Mouse (Mus musculus): ENCODE measurements at regions not wholly inside any gene's neighbourhood (a gene's known extent, or its start where the extent isn't known, plus 50 kb on each side); places are given as distances from the start of the nearest gene placed in this dataset.

- WGBS, result 71% methylated on average over 7 of the region's 7 CpGs
- no peak for ATAC-seq (ENCODE audit: low read depth)
- Histone ChIP-seq H3K4me3 (ENCODE audit: low read length) (no peak overlapping the region), H3K27ac (ENCODE audit: low read length) (no peak overlapping the region), H3K36me3 (ENCODE audit: control insufficient read depth, insufficient read depth, low read length) (no peaks in the 10 kb centered on the region), H3K4me1 (replicated peaks; ENCODE audit: control insufficient read depth, insufficient read depth, low read length) (no peaks in the 10 kb centered on the region), H3K27me3 (ENCODE audit: control insufficient read depth, insufficient read depth, low read depth, low read length) (no peaks in the 10 kb centered on the region), H3K9ac (ENCODE audit: low read length) (no peak overlapping the region), H3K9me3 (ENCODE audit: control insufficient read depth, low read length) (no peaks in the 10 kb centered on the region), H3K4me2 (ENCODE audit: low read depth, low read length) (no peak overlapping the region)
These were observed 283.6 kb downstream of the Tle4 start for GRCm38 (mm10) chr19:14314301-14314700.

GRCm38 (mm10) chr19:14319677-14320191, 278.1 kb downstream of the Tle4 start:
- H3K36me3 ChIP-seq (ENCODE audit: control insufficient read depth, insufficient read depth, low read length), result no peaks in the 10 kb centered on the region
- WGBS, result 74% methylated on average over 3 of the region's 3 CpGs

GRCm38 (mm10) chr19:14325353-14326052, 272.3 kb downstream of the Tle4 start:
- H3K9ac ChIP-seq (ENCODE audit: low read length), result no peak overlapping the region
- H3K9me3 ChIP-seq (ENCODE audit: control insufficient read depth, low read length), result no peaks in the 10 kb centered on the region
- H3K36me3 ChIP-seq (ENCODE audit: control insufficient read depth, insufficient read depth, low read length), result no peaks in the 10 kb centered on the region
- H3K4me1 ChIP-seq (replicated peaks; ENCODE audit: control insufficient read depth, insufficient read depth, low read length), result no peaks in the 10 kb centered on the region
- no peaks in the 10 kb centered on the region for H3K27me3 ChIP-seq (ENCODE audit: control insufficient read depth, insufficient read depth, low read depth, low read length)
- H3K4me2 ChIP-seq (ENCODE audit: low read depth, low read length), result no peak overlapping the region
- no peak overlapping the region for H3K4me3 ChIP-seq (ENCODE audit: low read length)
- H3K27ac ChIP-seq (ENCODE audit: low read length), result no peak overlapping the region
- ATAC-seq (ENCODE audit: low read depth), result no peak
- 77% methylated on average over 9 of the region's 9 CpGs for WGBS

More at GRCm38 (mm10) chr19:14319677-14320191, 278.1 kb downstream of the Tle4 start:
- H3K4me1 ChIP-seq (replicated peaks; ENCODE audit: control insufficient read depth, insufficient read depth, low read length), result no peaks in the 10 kb centered on the region
- no peaks in the 10 kb centered on the region for H3K27me3 ChIP-seq (ENCODE audit: control insufficient read depth, insufficient read depth, low read depth, low read length)
- H3K4me3 ChIP-seq (ENCODE audit: low read length), result no peak overlapping the region
- H3K4me2 ChIP-seq (ENCODE audit: low read depth, low read length), result no peak overlapping the region
- H3K9ac ChIP-seq (ENCODE audit: low read length), result no peak overlapping the region
- H3K27ac ChIP-seq (ENCODE audit: low read length), result no peak overlapping the region
- no peaks in the 10 kb centered on the region for H3K9me3 ChIP-seq (ENCODE audit: control insufficient read depth, low read length)
- no peak for ATAC-seq (ENCODE audit: low read depth)

GRCm38 (mm10) chr19:14333041-14334012, 264.5 kb downstream of the Tle4 start:
- no peaks in the 10 kb centered on the region for H3K9me3 ChIP-seq (ENCODE audit: control insufficient read depth, low read length)
- H3K9ac ChIP-seq (ENCODE audit: low read length), result no peak overlapping the region
- H3K27ac ChIP-seq (ENCODE audit: low read length), result no peak overlapping the region
- H3K4me1 ChIP-seq (replicated peaks; ENCODE audit: control insufficient read depth, insufficient read depth, low read length), result no peaks in the 10 kb centered on the region
- H3K27me3 ChIP-seq (ENCODE audit: control insufficient read depth, insufficient read depth, low read depth, low read length), result no peaks in the 10 kb centered on the region
- peak; percentile 23; the same call in 1 of the 2 replicates for ATAC-seq (ENCODE audit: low read depth)
- no peaks in the 10 kb centered on the region for H3K36me3 ChIP-seq (ENCODE audit: control insufficient read depth, insufficient read depth, low read length)
- H3K4me3 ChIP-seq (ENCODE audit: low read length), result no peak overlapping the region
- 23% methylated on average over 6 of the region's 6 CpGs for WGBS
- no peak overlapping the region for H3K4me2 ChIP-seq (ENCODE audit: low read depth, low read length)

- Histone ChIP-seq H3K27ac (ENCODE audit: low read length) (no peak overlapping the region), H3K27me3 (ENCODE audit: control insufficient read depth, insufficient read depth, low read depth, low read length) (no peaks in the 10 kb centered on the region; the same call in 1 of the 2 replicates), H3K36me3 (ENCODE audit: control insufficient read depth, insufficient read depth, low read length) (no peaks in the 10 kb centered on the region), H3K4me1 (replicated peaks; ENCODE audit: control insufficient read depth, insufficient read depth, low read length) (no peaks in the 10 kb centered on the region), H3K9me3 (ENCODE audit: control insufficient read depth, low read length) (no peaks in the 10 kb centered on the region), H3K9ac (ENCODE audit: low read length) (no peak overlapping the region), H3K4me2 (ENCODE audit: low read depth, low read length) (no peak overlapping the region), H3K4me3 (ENCODE audit: low read length) (no peak overlapping the region)
- ATAC-seq (ENCODE audit: low read depth), result no peak
- WGBS, result 60% methylated on average over 5 of the region's 5 CpGs
These were observed 260.8 kb downstream of the Tle4 start for GRCm38 (mm10) chr19:14337025-14337424.

- ATAC-seq (ENCODE audit: low read depth), result no peak
- WGBS, result 41% methylated on average over 2 of the region's 2 CpGs
These were observed 257.1 kb downstream of the Tle4 start for GRCm38 (mm10) chr19:14340759-14341158.

GRCm38 (mm10) chr19:14343890-14344289, 254.0 kb downstream of the Tle4 start:
- Histone ChIP-seq H3K36me3 (ENCODE audit: control insufficient read depth, insufficient read depth, low read length) (no peaks in the 10 kb centered on the region), H3K9ac (ENCODE audit: low read length) (no peak overlapping the region), H3K27ac (ENCODE audit: low read length) (no peak overlapping the region), H3K4me1 (replicated peaks; ENCODE audit: control insufficient read depth, insufficient read depth, low read length) (no peaks in the 10 kb centered on the region), H3K9me3 (ENCODE audit: control insufficient read depth, low read length) (no peaks in the 10 kb centered on the region), H3K4me2 (ENCODE audit: low read depth, low read length) (no peak overlapping the region), H3K27me3 (ENCODE audit: control insufficient read depth, insufficient read depth, low read depth, low read length) (no peaks in the 10 kb centered on the region; the same call in 1 of the 2 replicates), H3K4me3 (ENCODE audit: low read length) (no peak overlapping the region)
- ATAC-seq (ENCODE audit: low read depth), result no peak
- 66% methylated on average over 5 of the region's 5 CpGs for WGBS

More at GRCm38 (mm10) chr19:14340759-14341158, 257.1 kb downstream of the Tle4 start:
- Histone ChIP-seq H3K4me3 (ENCODE audit: low read length) (no peak overlapping the region), H3K27ac (ENCODE audit: low read length) (no peak overlapping the region), H3K4me1 (replicated peaks; ENCODE audit: control insufficient read depth, insufficient read depth, low read length) (no peaks in the 10 kb centered on the region), H3K9ac (ENCODE audit: low read length) (no peak overlapping the region), H3K27me3 (ENCODE audit: control insufficient read depth, insufficient read depth, low read depth, low read length) (no peaks in the 10 kb centered on the region; the same call in 1 of the 2 replicates), H3K4me2 (ENCODE audit: low read depth, low read length) (no peak overlapping the region), H3K36me3 (ENCODE audit: control insufficient read depth, insufficient read depth, low read length) (no peaks in the 10 kb centered on the region), H3K9me3 (ENCODE audit: control insufficient read depth, low read length) (no peaks in the 10 kb centered on the region)

- Histone ChIP-seq H3K9ac (ENCODE audit: low read length) (no peak overlapping the region), H3K9me3 (ENCODE audit: control insufficient read depth, low read length) (no peaks in the 10 kb centered on the region), H3K4me3 (ENCODE audit: low read length) (no peak overlapping the region), H3K4me2 (ENCODE audit: low read depth, low read length) (no peak overlapping the region), H3K27me3 (ENCODE audit: control insufficient read depth, insufficient read depth, low read depth, low read length) (no peaks in the 10 kb centered on the region; the same call in 1 of the 2 replicates), H3K27ac (ENCODE audit: low read length) (no peak overlapping the region), H3K36me3 (ENCODE audit: control insufficient read depth, insufficient read depth, low read length) (no peaks in the 10 kb centered on the region), H3K4me1 (replicated peaks; ENCODE audit: control insufficient read depth, insufficient read depth, low read length) (no peaks in the 10 kb centered on the region)
- WGBS, result 75% methylated on average over 3 of the region's 3 CpGs
- ATAC-seq (ENCODE audit: low read depth), result no peak
These were observed 253.4 kb downstream of the Tle4 start for GRCm38 (mm10) chr19:14344467-14344866.

GRCm38 (mm10) chr19:14347026-14347425, 250.8 kb downstream of the Tle4 start:
- H3K36me3 ChIP-seq (ENCODE audit: control insufficient read depth, insufficient read depth, low read length), result no peaks in the 10 kb centered on the region
- H3K27ac ChIP-seq (ENCODE audit: low read length), result no peak overlapping the region
- 73% methylated on average over 2 of the region's 2 CpGs for WGBS

More at GRCm38 (mm10) chr19:14347026-14347425, 250.8 kb downstream of the Tle4 start:
- no peak for ATAC-seq (ENCODE audit: low read depth)
- Histone ChIP-seq H3K4me2 (ENCODE audit: low read depth, low read length) (no peak overlapping the region), H3K9me3 (ENCODE audit: control insufficient read depth, low read length) (no peaks in the 10 kb centered on the region), H3K27me3 (ENCODE audit: control insufficient read depth, insufficient read depth, low read depth, low read length) (no peaks in the 10 kb centered on the region), H3K4me1 (replicated peaks; ENCODE audit: control insufficient read depth, insufficient read depth, low read length) (no peaks in the 10 kb centered on the region), H3K4me3 (ENCODE audit: low read length) (no peak overlapping the region), H3K9ac (ENCODE audit: low read length) (no peak overlapping the region)
